Mouse (Mus musculus): ENCODE measurements around the gene Upk2. TPM values are rescaled to one million over a fixed set of nuclear protein-coding genes. Genes with fewer than 3 reads are reported as not detected.
"Not testable (repeated sequence)": the region's sequence is repeated elsewhere in the genome, so short reads cannot be mapped to it uniquely, and the experiment has no call there.

Gene Upk2
- polyA plus RNA-seq, 1 experiment from 2014 or later: 0.31 TPM

GRCm38 (mm10) chr9:44412306-44412705 is 42.5 kb downstream of the Upk2 start:
- Histone ChIP-seq H3K4me2 (replicated peaks) (no peak overlapping the region), H3K27me3 (no peaks in the 10 kb centered on the region), H3K27ac (no peak overlapping the region), H3K9ac (no peak overlapping the region), H3K4me1 (peaks cover 14% of the 10 kb centered on the region), H3K4me3 (no peak overlapping the region), H3K36me3 (peaks cover 71% of the 10 kb centered on the region), H3K9me3 (no peaks in the 10 kb centered on the region)
- no peak for ATAC-seq (ENCODE audit: low FRiP score, low read depth)
- 84% methylated on average over 4 of the region's 4 CpGs for WGBS

DNA sequence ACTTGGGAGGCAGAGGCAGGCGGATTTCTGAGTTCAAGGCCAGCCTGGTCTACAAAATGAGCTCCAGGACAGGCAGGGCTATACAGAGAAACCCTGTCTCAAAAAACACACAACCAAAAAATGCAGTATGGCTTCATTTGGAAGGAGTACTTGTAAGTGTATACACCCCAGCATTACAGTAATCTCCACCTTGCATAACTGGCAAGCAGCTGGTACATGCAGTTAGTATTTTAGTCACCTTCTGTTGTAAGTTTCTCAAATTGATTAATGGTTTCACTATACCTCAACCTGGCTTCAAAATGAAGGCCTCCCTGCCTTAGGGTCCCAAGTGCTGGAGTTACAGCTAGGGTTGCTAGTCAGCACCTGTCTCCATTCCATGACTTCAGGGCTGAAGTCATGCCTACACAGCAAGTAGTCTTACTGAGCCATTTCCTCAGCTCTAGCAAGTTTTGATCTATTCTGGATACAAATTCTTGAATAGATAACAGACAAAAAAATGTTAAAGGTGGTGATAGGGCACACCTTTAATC is 43.1 kb downstream of the Upk2 start:
- no peaks in the 10 kb centered on the region for H3K9me3 ChIP-seq
- peaks cover 71% of the 10 kb centered on the region for H3K36me3 ChIP-seq
- no peak overlapping the region for H3K27ac ChIP-seq
- no peaks in the 10 kb centered on the region for H3K27me3 ChIP-seq
- H3K9ac ChIP-seq: no peak overlapping the region
- no peak overlapping the region for H3K4me2 ChIP-seq (replicated peaks)
- ATAC-seq (ENCODE audit: low FRiP score, low read depth): no peak
- 81% methylated on average over 1 of the region's 1 CpGs for WGBS
- peaks cover 10% of the 10 kb centered on the region for H3K4me1 ChIP-seq
- no peak overlapping the region for H3K4me3 ChIP-seq

GRCm38 (mm10) chr9:44410647-44411336 is 44.0 kb downstream of the Upk2 start:
- H3K4me1 ChIP-seq: peaks cover 15% of the 10 kb centered on the region
- peaks cover 64% of the 10 kb centered on the region for H3K36me3 ChIP-seq
- no peaks in the 10 kb centered on the region for H3K9me3 ChIP-seq
- no peak overlapping the region for H3K4me3 ChIP-seq
- no peak for ATAC-seq (ENCODE audit: low FRiP score, low read depth)
- no peaks in the 10 kb centered on the region for H3K27me3 ChIP-seq
- H3K4me2 ChIP-seq (replicated peaks): no peak overlapping the region
- H3K9ac ChIP-seq: peak overlapping the region; percentile 13; the same call in 1 of the 2 replicates
- H3K27ac ChIP-seq: no peak overlapping the region
- WGBS: 93% methylated on average over 2 of the region's 2 CpGs

- H3K27me3 ChIP-seq; H3K27ac ChIP-seq; ATAC-seq (ENCODE audit: low FRiP score, low read depth); H3K9ac ChIP-seq; H3K9me3 ChIP-seq: not testable (repeated sequence)
- WGBS: 86% methylated on average over 9 of the region's 9 CpGs
- peak overlapping the region; percentile 85 for H3K4me3 ChIP-seq
- peaks cover 66% of the 10 kb centered on the region for H3K36me3 ChIP-seq
- peak overlapping the region; percentile 81 for H3K4me2 ChIP-seq (replicated peaks)
- H3K4me1 ChIP-seq: peaks cover 18% of the 10 kb centered on the region
Measured at GRCm38 (mm10) chr9:44408693-44409092, 46.1 kb downstream of the Upk2 start.

DNA sequence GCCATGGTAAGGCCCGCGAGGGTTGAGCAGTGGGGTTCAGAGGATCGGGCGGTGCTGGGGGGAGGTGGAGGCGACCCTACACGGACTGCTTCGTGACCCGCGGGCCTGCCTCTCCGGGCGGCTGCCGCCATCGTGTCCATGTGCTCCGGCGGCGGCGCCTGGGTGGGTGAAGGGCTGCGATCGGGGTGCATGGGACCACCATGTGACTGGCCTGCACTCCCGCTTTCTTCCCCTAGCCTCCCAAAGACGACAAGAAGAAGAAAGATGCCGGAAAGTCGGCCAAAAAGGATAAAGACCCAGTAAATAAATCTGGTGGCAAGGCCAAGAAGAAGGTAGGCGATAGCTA is 47.1 kb downstream of the Upk2 start:
- Histone ChIP-seq H3K4me3 (peak overlapping the region; percentile 85), H3K9ac (peak overlapping the region; percentile 91), H3K27ac (peak overlapping the region; percentile 96), H3K36me3 (peaks cover 66% of the 10 kb centered on the region), H3K9me3 (no peaks in the 10 kb centered on the region), H3K4me1 (peaks cover 18% of the 10 kb centered on the region), H3K27me3 (no peaks in the 10 kb centered on the region), H3K4me2 (replicated peaks) (peak overlapping the region; percentile 81)
- under 1% methylated on average over 24 of the region's 24 CpGs for WGBS
- ATAC-seq (ENCODE audit: low FRiP score, low read depth): peak; percentile 20; the same call in 1 of the 2 replicates

DNA sequence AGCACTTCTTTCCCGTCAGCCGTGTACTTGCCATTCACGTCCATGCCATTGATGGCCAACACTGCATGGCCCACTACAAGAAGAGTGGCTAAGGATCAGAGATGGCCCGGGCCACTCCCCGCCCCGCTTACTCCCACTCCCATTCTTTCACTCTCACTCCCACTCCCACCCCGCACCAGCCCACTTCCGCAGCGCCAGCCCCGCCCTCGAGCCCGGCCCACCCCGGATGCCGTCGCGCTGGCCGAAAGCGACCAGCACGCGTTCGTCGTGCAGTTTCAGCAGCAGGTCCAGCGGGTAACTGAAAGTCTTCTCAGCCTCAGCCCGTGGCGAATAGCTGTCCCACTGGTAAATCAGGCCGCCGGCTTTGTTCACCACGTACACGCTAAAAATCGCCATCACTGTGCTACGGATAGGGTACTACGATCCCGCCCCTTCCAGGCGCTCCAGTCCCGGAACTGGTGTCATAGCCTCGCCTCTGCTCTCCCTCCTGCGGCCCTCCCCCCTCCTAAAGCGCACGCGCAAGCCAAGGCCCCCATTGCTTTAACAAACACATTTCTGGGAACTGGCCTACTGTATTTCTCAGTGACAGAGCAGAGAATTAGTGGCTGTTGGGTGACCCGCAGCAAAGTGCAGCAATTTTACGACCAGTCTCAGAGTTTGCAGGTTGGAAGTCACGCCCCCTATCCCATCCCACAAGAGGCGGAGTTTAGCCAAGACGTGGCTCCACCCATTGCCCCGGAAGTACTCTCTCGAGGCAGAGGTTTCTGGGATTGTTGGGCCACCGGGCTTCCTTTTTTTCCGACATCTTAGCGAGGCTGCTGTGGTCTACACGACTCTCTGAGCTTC is 47.6 kb downstream of the Upk2 start, which contains the start of the genes Rps25 and Trappc4:
Gene Rps25 (plus strand): TSS at position 234 of the 846 bp plus-strand sequence.
Gene Trappc4 (minus strand): TSS at position 695 of the 846 bp plus-strand sequence.
- Histone ChIP-seq H3K9ac (peak within 1 kb of the TSS; percentile 91), H3K4me1 (peaks cover 18% of the 10 kb centered on the region), H3K4me3 (peak within 1 kb of the TSS; percentile 85), H3K36me3 (peaks cover 66% of the 10 kb centered on the region), H3K27ac (peak within 1 kb of the TSS; percentile 96), H3K4me2 (replicated peaks) (peak within 1 kb of the TSS; percentile 81), H3K27me3 (no peaks in the 10 kb centered on the region), H3K9me3 (no peaks in the 10 kb centered on the region)
- WGBS: under 1% methylated on average over 51 of the region's 51 CpGs
- peak; percentile 97 for ATAC-seq (ENCODE audit: low FRiP score, low read depth)

GRCm38 (mm10) chr9:44405011-44405410 is 49.8 kb downstream of the Upk2 start:
- ATAC-seq (ENCODE audit: low FRiP score, low read depth): no peak
- Histone ChIP-seq H3K27me3 (no peaks in the 10 kb centered on the region), H3K9me3 (no peaks in the 10 kb centered on the region), H3K4me3 (no peak overlapping the region), H3K27ac (no peak overlapping the region), H3K36me3 (peaks cover 66% of the 10 kb centered on the region), H3K4me1 (peaks cover 18% of the 10 kb centered on the region), H3K4me2 (replicated peaks) (no peak overlapping the region), H3K9ac (0 out of 2 replicates have a peak overlapping the region, but pooled peaks have one; percentile 25)
- 85% methylated on average over 3 of the region's 3 CpGs for WGBS

Other genes starting within 250 kb of the Upk2 start
- 17.5 and 19.6 TPM in 2 replicates for gene Cbl, start 220.9 kb downstream of the Upk2 start, polyA plus RNA-seq (2015; fragmentation: Nextera tagmentation; extraction: Ambion mirVana)
- gene Ccdc153, start 214.3 kb downstream of the Upk2 start, polyA plus RNA-seq (2015; fragmentation: Nextera tagmentation; extraction: Ambion mirVana): not detected in 2 replicates
- 0.09 and 0.11 TPM in 2 replicates for gene Pdzd3, start 203.5 kb downstream of the Upk2 start, polyA plus RNA-seq (2015; fragmentation: Nextera tagmentation; extraction: Ambion mirVana)
- gene Nlrx1, start 186.4 kb downstream of the Upk2 start, polyA plus RNA-seq (2015; fragmentation: Nextera tagmentation; extraction: Ambion mirVana): 8.2 and 8.3 TPM in 2 replicates
- gene Abcg4, start 166.4 kb downstream of the Upk2 start, polyA plus RNA-seq (2015; fragmentation: Nextera tagmentation; extraction: Ambion mirVana): 7.3 and 7.4 TPM in 2 replicates
- 26.1 and 29.6 TPM in 2 replicates for gene Hinfp, start 149.3 kb downstream of the Upk2 start, polyA plus RNA-seq (2015; fragmentation: Nextera tagmentation; extraction: Ambion mirVana)
- 6.8 and 7.8 TPM in 2 replicates for gene C2cd2l, start 134.7 kb downstream of the Upk2 start, polyA plus RNA-seq (2015; fragmentation: Nextera tagmentation; extraction: Ambion mirVana)
- gene Dpagt1, start 129.0 kb downstream of the Upk2 start, polyA plus RNA-seq (2015; fragmentation: Nextera tagmentation; extraction: Ambion mirVana): 40.2 and 40.5 TPM in 2 replicates
- 382 and 390 TPM in 2 replicates for gene H2afx, start 120.3 kb downstream of the Upk2 start, polyA plus RNA-seq (2015; fragmentation: Nextera tagmentation; extraction: Ambion mirVana)
- gene Hmbs, start 110.7 kb downstream of the Upk2 start, polyA plus RNA-seq (2015; fragmentation: Nextera tagmentation; extraction: Ambion mirVana): 111 and 116 TPM in 2 replicates
- 27.8 and 28.9 TPM in 2 replicates for gene Vps11, start 93.3 kb downstream of the Upk2 start, polyA plus RNA-seq (2015; fragmentation: Nextera tagmentation; extraction: Ambion mirVana)
- gene Hyou1, start 75.5 kb downstream of the Upk2 start, polyA plus RNA-seq (2015; fragmentation: Nextera tagmentation; extraction: Ambion mirVana): 30.9 and 36.8 TPM in 2 replicates
- gene Slc37a4, start 58.1 kb downstream of the Upk2 start, polyA plus RNA-seq (2015; fragmentation: Nextera tagmentation; extraction: Ambion mirVana): 11.1 and 11.5 TPM in 2 replicates
- 1,961 and 2,001 TPM in 2 replicates for gene Rps25, start 47.8 kb downstream of the Upk2 start, polyA plus RNA-seq (2015; fragmentation: Nextera tagmentation; extraction: Ambion mirVana)
- gene Trappc4, start 47.4 kb downstream of the Upk2 start, polyA plus RNA-seq (2015; fragmentation: Nextera tagmentation; extraction: Ambion mirVana): 160 and 165 TPM in 2 replicates
- gene Ccdc84, start 36.4 kb downstream of the Upk2 start, polyA plus RNA-seq (2015; fragmentation: Nextera tagmentation; extraction: Ambion mirVana): 32.2 and 35.5 TPM in 2 replicates
- gene Foxr1, start 13.8 kb downstream of the Upk2 start, polyA plus RNA-seq (2015; fragmentation: Nextera tagmentation; extraction: Ambion mirVana): not detected in 2 replicates
- gene Bcl9l, start 27.8 kb upstream of the Upk2 start, polyA plus RNA-seq (2015; fragmentation: Nextera tagmentation; extraction: Ambion mirVana): 14.5 and 15.0 TPM in 2 replicates
- 0.09 TPM in 1 of 2 replicates, not detected in the other for gene Cxcr5, start 106.9 kb upstream of the Upk2 start, polyA plus RNA-seq (2015; fragmentation: Nextera tagmentation; extraction: Ambion mirVana)
- gene Ddx6, start 149.9 kb upstream of the Upk2 start, polyA plus RNA-seq (2015; fragmentation: Nextera tagmentation; extraction: Ambion mirVana): 25.8 and 26.0 TPM in 2 replicates
- gene Treh, start 218.3 kb upstream of the Upk2 start, polyA plus RNA-seq (2015; fragmentation: Nextera tagmentation; extraction: Ambion mirVana): not detected in 2 replicates